Mouse (Mus musculus) heart, adult 2 months (tissue): ENCODE data around the gene Pcsk5. TPM values are rescaled to one million over a fixed set of nuclear protein-coding genes. Genes with fewer than 3 reads are reported as not detected.

ENCODE experiments used
- DNase-seq, 2 experiments: peaks; one replicate each; pipeline ENCODE4 v3.0.0; 2021
- H3K27ac ChIP-seq: fragments of 200-600 bp; 2 replicates; pipeline ENCODE4 v1.8.1; 2022
- H3K27me3 ChIP-seq: fragments of 200-500 bp; 2 replicates; pipeline ENCODE4 v1.6.1; 2012; ENCODE audit warnings: mild to moderate bottlenecking, low read length, inconsistent platforms, mixed read lengths; ENCODE audit not compliant: control insufficient read depth, insufficient read depth
- H3K36me3 ChIP-seq: fragments of 200-500 bp; 2 replicates; pipeline ENCODE4 v1.6.1; 2012; ENCODE audit warnings: low read length, inconsistent platforms; ENCODE audit not compliant: control insufficient read depth, insufficient read depth
- H3K4me1 ChIP-seq: fragments of 200-500 bp; 2 replicates; pipeline ENCODE4 v1.6.1; 2011; ENCODE audit warnings: low read length; ENCODE audit not compliant: control insufficient read depth, insufficient read depth
- H3K4me3 ChIP-seq: fragments of 200-600 bp; 2 replicates; pipeline ENCODE4 v1.8.1; 2022
- H3K79me2 ChIP-seq: fragments of 200-500 bp; replicated peaks from 2 replicates; pipeline ENCODE4 v1.6.1; 2012; ENCODE audit warnings: mild to moderate bottlenecking, inconsistent platforms, low read length, moderate library complexity, mixed read lengths; ENCODE audit not compliant: control insufficient read depth, insufficient read depth
- H3K9ac ChIP-seq: fragments of 200-500 bp; 2 replicates; pipeline ENCODE4 v1.6.1; 2012; ENCODE audit warnings: low read depth, mild to moderate bottlenecking, control low read depth, inconsistent platforms, low read length, mixed read lengths
- CTCF ChIP-seq: fragments of 200-600 bp; IDR thresholded peaks from 2 replicates; pipeline ENCODE4 v1.8.1; 2022; ENCODE audit warnings: antibody characterized with exemption, mild to moderate bottlenecking, moderate library complexity
- EP300 ChIP-seq: fragments of 200-500 bp; IDR thresholded peaks from 2 replicates; pipeline ENCODE4 v1.6.1; 2011; ENCODE audit warnings: low read depth, low read length, control low read depth; ENCODE audit not compliant: insufficient read depth
- POLR2A ChIP-seq: fragments of 200-500 bp; IDR thresholded peaks from 2 replicates; pipeline ENCODE4 v1.6.1; 2011; ENCODE audit warnings: mild to moderate bottlenecking, low read depth, low read length, control low read depth; ENCODE audit not compliant: insufficient read depth
- WGBS: fragments of 180-500 bp; shearing (Covaris S2); methylation state at CpG from one replicate; pipeline ENCODE4 v1.1.7; 2018; 5-methylcytosine and 5-hydroxymethylcytosine counted together
- intact Hi-C: fragments of 180-260 bp; cut with DNase I; formaldehyde crosslinking; loops from one replicate; pipeline ENCODE4 v1.15.1; 2025
- polyA plus RNA-seq: library from polyadenylated mRNA; depleted of rRNA; stranded (reverse); fragments of >200 nt; gene quantifications from 2 replicates; pipeline ENCODE4 v1.2.3, GENCODE M21; 2012
- total RNA-seq, 2 experiments: library from RNA; stranded (reverse); gene quantifications; 2 replicates each; pipeline ENCODE4 v1.2.3; 2021

Pcsk5 gene
- total and polyA plus RNA-seq, 3 experiments = 1.5 to 2.8 (median 1.9) TPM

GRCm38 (mm10) chr19:17784401-17785192 is 52.8 kb downstream of the Pcsk5 start:
- H3K27me3 ChIP-seq = no peaks in the 10 kb centered on the region
- no peak for TF ChIP-seq EP300
- no peak for TF ChIP-seq POLR2A
- TF ChIP-seq CTCF = no peak
- no peaks in the 10 kb centered on the region for H3K79me2 ChIP-seq
- intact Hi-C loops = no loop called here
- no peak for DNase-seq
- H3K4me1 ChIP-seq = no peaks in the 10 kb centered on the region; the same call in 1 of the 2 replicates
- 85% methylated on average over 2 of the region's 2 CpGs for WGBS
- H3K4me3 ChIP-seq = no peak overlapping the region
- no peaks in the 10 kb centered on the region for H3K36me3 ChIP-seq
- no peak overlapping the region for H3K27ac ChIP-seq
- no peak overlapping the region for H3K9ac ChIP-seq

- WGBS = 86% methylated on average over 2 of the region's 2 CpGs
- TF ChIP-seq EP300 = no peak
- no peak for TF ChIP-seq POLR2A
- no peak for TF ChIP-seq CTCF
- intact Hi-C loops = no loop called here
- no peaks in the 10 kb centered on the region for H3K4me1 ChIP-seq
- H3K9ac ChIP-seq = no peak overlapping the region
- no peaks in the 10 kb centered on the region for H3K27me3 ChIP-seq
- no peaks in the 10 kb centered on the region for H3K36me3 ChIP-seq
- H3K27ac ChIP-seq = no peak overlapping the region
- no peak overlapping the region for H3K4me3 ChIP-seq
- no peak for DNase-seq
- H3K79me2 ChIP-seq = no peaks in the 10 kb centered on the region
Measured at GRCm38 (mm10) chr19:17783231-17783630, 54.2 kb downstream of the Pcsk5 start.

GRCm38 (mm10) chr19:17781323-17781722 is 56.1 kb downstream of the Pcsk5 start:
- Histone ChIP-seq H3K4me1 (no peaks in the 10 kb centered on the region), H3K27ac (no peak overlapping the region), H3K9ac (no peak overlapping the region), H3K4me3 (no peak overlapping the region), H3K79me2 (no peaks in the 10 kb centered on the region), H3K27me3 (no peaks in the 10 kb centered on the region), H3K36me3 (no peaks in the 10 kb centered on the region)
- DNase-seq = no peak
- TF ChIP-seq CTCF (no peak), POLR2A (no peak), EP300 (no peak)
- intact Hi-C loops = no loop called here
- WGBS = 73% methylated on average over 4 of the region's 4 CpGs

GRCm38 (mm10) chr19:17775943-17776342 is 61.5 kb downstream of the Pcsk5 start:
- Histone ChIP-seq H3K27me3 (no peaks in the 10 kb centered on the region), H3K4me1 (peaks cover 1% of the 10 kb centered on the region; the same call in 1 of the 2 replicates), H3K27ac (no peak overlapping the region), H3K4me3 (no peak overlapping the region), H3K9ac (no peak overlapping the region), H3K79me2 (no peaks in the 10 kb centered on the region), H3K36me3 (no peaks in the 10 kb centered on the region)
- no peak for DNase-seq
- 81% methylated on average over 2 of the region's 2 CpGs for WGBS
- no peak for TF ChIP-seq POLR2A
- no peak for TF ChIP-seq CTCF
- TF ChIP-seq EP300 = no peak
- intact Hi-C loops = no loop called here

- no peak overlapping the region for H3K9ac ChIP-seq
- intact Hi-C loops = no loop called here
- no peak overlapping the region for H3K4me3 ChIP-seq
- H3K79me2 ChIP-seq = no peaks in the 10 kb centered on the region
- WGBS = 76% methylated on average over 2 of the region's 2 CpGs
- H3K27ac ChIP-seq = no peak overlapping the region
- DNase-seq = no peak
- H3K27me3 ChIP-seq = no peaks in the 10 kb centered on the region
- H3K4me1 ChIP-seq = peaks cover 1% of the 10 kb centered on the region; the same call in 1 of the 2 replicates
- H3K36me3 ChIP-seq = no peaks in the 10 kb centered on the region
- TF ChIP-seq EP300 (no peak), CTCF (no peak), POLR2A (no peak)
Measured at GRCm38 (mm10) chr19:17775097-17775496, 62.3 kb downstream of the Pcsk5 start.

GRCm38 (mm10) chr19:17774061-17774460 is 63.4 kb downstream of the Pcsk5 start:
- no peak overlapping the region for H3K9ac ChIP-seq
- intact Hi-C loops = no loop called here
- no peaks in the 10 kb centered on the region for H3K79me2 ChIP-seq
- peaks cover 1% of the 10 kb centered on the region for H3K4me1 ChIP-seq
- H3K27ac ChIP-seq = no peak overlapping the region
- no peaks in the 10 kb centered on the region for H3K27me3 ChIP-seq
- DNase-seq = no peak
- WGBS = 29% methylated on average over 1 of the region's 1 CpGs
- no peak overlapping the region for H3K4me3 ChIP-seq
- H3K36me3 ChIP-seq = no peaks in the 10 kb centered on the region
- TF ChIP-seq EP300 (no peak), POLR2A (no peak), CTCF (no peak)
